Mouse (Mus musculus) ovary, postnatal 14 days (tissue): ENCODE data around the gene Nlrp6.
A peak's percentile ranks its signal among the peaks of the same experiment; 100 is the strongest.

ENCODE experiments used
- DNase-seq: peaks from one replicate; pipeline ENCODE4 v3.0.0; 2022; ENCODE audit warnings: low spot score

Nlrp6 gene

DNA sequence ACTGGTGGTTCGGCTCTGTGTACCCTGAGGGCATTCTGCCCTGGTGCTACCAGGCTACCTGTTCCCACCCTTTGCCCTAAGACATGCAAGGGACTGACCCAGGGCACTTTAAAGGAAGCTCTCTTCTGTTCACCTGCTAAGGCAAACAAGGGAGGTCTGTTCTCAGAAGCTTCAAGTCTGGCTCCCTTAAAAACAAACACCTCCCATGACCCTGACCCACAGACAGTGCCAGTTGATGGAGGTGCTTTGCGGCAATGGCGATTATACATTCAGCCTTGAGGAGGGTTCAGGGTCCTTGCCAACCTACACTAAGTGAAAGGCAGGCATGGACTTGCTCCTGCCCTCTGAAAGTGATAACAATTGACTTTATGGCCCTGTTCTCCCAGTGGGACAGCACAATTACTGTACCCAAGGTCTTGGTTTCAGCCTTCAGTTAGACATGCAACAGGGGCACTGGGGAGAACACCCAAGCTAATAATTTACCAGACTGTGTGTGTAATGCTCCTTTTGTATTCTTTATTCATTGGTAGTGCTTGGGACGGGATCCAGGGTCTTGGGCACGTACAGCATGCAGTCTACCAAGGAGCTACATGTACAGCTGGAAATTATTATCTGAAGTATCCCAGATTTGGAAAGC is 7.7 kb upstream of the Nlrp6 start:
- DNase-seq = no peak

GRCm38 (mm10) chr7:140914031-140914690 is 6.5 kb upstream of the Nlrp6 start:
- DNase-seq = no peak

DNA sequence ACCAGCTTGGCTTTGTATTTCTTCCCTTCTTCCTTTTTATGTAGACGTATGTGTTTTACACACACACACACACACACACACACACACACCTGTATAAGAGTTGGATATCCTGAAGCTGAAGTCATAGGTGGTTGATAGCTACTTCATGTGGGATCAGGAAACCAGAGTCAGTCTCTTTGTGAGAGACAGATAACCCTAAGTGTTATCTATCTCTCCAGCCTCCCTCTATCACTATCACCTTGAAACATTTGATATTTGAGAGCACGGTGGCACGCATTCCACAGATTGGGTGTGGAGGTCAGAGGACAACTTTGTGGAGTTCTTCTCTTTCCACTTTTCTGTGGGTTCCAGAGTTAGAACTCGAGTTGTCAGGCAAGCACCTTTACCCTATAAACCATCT is 791 bp upstream of the Nlrp6 start:
- DNase-seq = no peak

DNA sequence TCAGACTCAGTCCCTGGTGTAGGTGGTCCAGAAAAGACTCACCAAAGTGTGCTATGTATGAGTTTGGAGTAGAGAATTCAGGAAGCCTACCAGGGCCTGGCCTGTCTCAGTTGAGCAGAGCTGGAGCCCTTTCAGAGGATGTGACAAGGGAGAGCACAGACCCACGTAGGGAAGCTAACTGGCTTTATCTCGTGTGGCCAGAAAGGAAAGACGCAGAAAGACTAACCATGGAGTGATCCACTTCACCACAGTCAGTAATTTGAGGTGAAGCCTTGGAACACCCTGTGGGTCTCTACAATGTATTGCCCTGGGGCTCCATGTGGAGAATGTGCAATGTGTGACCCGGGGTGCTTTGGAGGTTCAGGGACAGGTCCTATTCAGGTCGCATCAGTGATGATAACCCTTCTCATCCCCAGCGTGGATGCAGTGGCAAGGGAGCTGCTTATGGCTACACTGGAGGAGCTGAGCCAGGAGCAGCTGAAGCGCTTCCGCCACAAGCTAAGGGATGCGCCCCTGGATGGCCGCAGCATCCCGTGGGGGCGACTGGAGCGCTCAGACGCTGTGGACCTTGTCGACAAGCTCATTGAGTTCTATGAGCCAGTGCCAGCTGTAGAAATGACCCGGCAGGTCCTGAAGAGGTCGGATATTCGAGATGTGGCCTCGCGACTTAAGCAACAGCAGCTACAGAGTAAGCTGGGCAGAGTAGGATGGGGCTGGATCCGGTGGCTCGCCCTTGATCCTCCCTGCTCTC is 698 bp downstream of the Nlrp6 start:
- no peak for DNase-seq

DNA sequence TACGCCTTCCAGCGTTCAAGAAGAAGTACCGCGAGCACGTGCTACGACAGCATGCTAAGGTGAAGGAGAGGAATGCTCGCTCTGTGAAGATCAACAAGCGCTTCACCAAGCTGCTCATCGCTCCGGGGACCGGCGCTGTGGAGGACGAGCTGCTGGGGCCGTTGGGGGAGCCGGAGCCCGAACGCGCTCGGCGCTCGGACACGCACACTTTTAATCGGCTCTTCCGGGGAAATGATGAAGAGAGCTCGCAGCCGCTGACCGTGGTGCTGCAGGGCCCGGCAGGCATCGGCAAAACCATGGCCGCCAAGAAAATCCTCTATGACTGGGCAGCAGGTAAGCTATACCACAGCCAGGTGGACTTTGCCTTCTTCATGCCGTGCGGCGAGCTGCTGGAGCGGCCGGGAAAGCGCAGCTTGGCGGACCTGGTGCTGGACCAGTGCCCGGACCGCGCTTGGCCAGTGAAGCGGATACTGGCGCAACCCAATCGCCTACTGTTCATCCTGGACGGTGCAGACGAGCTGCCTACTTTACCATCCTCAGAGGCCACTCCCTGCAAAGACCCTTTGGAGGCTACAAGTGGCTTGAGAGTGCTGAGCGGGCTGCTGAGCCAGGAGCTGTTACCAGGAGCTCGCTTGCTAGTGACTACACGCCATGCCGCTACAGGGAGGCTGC is 1.8 kb downstream of the Nlrp6 start:
- DNase-seq = no peak

DNA sequence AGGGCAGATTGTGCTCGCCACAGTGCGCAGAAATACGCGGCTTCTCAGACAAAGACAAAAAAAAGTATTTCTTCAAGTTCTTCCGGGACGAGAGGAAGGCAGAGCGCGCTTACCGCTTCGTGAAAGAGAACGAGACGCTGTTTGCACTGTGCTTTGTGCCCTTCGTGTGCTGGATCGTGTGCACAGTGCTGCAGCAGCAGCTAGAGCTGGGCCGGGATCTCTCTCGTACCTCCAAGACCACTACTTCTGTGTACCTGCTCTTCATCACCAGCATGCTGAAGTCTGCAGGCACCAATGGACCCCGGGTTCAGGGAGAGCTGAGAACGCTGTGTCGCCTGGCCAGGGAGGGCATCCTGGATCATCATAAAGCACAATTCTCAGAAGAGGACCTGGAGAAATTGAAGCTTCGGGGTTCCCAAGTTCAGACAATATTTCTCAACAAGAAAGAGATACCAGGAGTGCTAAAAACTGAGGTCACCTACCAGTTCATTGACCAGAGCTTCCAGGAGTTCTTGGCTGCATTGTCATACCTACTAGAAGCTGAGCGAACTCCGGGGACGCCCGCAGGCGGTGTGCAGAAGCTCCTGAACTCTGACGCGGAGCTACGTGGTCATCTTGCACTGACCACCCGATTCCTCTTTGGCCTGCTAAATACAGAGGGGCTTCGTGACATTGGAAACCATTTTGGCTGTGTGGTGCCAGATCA is 2.5 kb downstream of the Nlrp6 start:
- no peak for DNase-seq

DNA sequence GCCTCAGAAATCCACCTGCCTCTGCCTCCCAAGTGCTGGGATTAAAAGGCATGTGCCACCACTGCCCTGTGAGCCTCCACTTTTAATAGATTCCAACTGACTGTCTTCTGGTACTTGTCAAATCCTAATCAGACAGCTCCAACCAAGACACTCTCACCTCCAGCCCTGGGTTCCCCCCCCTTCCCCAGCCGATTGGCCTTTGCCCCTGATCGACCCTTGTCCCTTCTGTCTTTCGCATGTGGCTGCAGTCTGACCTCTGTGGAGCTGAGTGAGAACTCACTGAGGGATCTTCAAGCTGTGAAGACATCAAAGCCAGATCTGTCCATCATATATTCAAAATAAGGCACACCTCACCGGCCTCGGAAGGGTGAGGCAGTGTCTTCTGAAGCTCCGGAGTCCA is 6.5 kb downstream of the Nlrp6 start:
- no peak for DNase-seq

DNA sequence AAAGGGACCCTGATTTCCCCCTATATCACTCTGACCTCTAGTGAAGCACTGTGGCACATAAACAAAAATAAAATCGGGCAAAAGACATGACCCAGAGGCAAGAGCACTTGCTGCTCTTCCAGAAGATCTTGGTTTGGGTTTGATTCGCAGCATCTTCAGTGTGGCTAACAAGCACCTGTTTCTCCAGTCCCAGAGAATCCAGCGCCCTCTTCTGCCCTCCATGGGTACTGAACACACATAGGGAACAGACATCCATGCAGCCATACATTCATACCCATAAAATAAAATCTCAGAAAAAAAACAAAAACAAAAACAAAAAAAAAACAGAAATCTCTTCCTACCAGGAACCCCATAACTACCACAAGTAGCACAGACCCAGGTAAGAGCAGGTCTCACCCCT is 17.7 kb downstream of the Nlrp6 start:
- DNase-seq = no peak

DNA sequence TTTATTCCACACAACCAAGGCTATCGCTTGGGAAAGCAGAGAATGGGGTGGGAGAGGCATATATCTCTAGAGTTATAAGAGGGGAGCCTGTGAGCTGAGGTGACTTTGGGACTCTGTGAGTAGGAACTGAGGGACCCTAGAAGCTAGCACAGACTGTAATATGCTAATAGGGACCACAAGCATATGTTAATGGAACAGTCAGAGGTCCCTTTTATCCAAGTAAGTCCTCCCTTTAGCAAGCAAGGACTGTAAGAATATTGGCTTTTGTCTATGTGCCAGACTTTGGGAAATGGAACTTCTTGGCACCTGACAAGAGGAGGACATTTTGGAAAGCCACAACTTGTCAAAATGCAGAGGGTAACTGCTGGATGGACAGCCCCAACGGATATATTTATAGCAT is 18.2 kb downstream of the Nlrp6 start:
- DNase-seq = no peak

DNA sequence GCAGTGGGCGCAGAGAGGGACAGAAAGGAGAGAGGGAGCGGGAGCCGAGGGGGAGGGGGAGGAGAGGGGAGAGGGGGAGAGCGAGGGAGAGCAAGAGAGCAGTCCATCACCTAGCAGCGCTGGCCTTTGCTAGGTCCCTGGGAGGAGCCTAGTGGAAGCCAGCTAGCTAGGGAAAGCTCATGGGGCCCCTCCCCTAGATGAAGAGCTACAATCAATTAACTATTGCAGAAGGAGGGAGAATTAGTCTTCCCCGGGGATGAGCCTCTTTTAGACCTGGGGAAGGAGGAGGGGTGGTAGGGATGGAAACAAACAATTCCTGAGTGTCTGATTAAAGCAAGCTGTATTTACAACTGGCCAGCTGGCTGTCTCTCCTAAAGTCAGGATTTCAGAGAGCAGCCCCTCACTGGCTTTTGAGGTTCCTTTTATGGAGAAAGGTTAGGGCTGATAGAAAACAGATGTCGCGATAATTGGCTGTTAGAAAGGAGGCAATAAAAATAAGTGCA is 19.0 kb downstream of the Nlrp6 start:
- DNase-seq = no peak

DNA sequence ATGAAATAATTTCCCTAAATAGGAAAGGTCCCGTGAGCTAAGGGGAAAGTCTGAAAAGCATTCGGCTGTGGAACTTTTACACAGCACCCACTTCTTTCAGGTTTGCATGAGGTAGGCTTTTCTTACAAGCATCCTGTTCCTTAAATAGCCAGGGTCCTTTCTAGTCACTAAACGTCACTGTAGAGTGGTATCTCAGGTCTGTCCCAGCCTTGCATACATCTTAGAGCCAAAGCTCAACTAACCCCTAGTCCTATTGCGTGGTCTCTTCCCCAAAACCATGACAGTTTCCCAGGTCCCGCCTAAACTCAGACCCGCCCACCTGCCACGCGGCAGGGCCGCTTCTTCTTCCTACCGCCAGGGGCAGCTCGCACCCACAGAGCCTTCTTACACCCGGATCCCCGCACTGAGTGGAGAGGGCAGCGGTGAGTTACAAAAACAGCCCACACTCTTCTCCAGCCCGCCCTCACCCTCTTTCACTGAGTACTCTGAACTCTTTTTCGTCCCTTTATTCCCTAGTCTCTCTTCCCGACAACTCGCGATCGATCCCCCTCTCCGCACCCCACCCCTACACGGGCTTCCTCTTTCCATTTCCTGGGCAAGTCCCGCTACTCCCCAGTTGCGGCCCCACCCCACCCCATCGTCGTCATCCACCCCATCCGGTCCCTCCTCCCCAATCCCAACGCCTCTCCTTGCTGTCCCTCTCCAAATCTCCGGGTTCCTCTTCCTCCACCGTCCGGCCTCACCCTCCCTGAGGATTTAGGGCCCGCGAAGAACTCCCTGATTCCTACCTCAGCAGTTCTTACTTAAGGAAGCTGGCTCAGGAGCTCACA is 20.7 kb downstream of the Nlrp6 start, which contains the start of gene Pgghg:
Pgghg (plus strand) TSS at position 170 of the 830 bp plus-strand sequence.
- peak; percentile 73 for DNase-seq

GRCm38 (mm10) chr7:140942341-140942740 is 21.6 kb downstream of the Nlrp6 start:
- no peak for DNase-seq

- DNase-seq = no peak
Observed at GRCm38 (mm10) chr7:140942811-140943210, 22.1 kb downstream of the Nlrp6 start.

- no peak for DNase-seq
Observed at GRCm38 (mm10) chr7:140943356-140943755, 22.7 kb downstream of the Nlrp6 start.

GRCm38 (mm10) chr7:140944236-140944635 is 23.5 kb downstream of the Nlrp6 start:
- DNase-seq = no peak

- no peak for DNase-seq
Observed at GRCm38 (mm10) chr7:140945247-140945646, 24.5 kb downstream of the Nlrp6 start.

GRCm38 (mm10) chr7:140946311-140946710 is 25.6 kb downstream of the Nlrp6 start:
- no peak for DNase-seq

DNA sequence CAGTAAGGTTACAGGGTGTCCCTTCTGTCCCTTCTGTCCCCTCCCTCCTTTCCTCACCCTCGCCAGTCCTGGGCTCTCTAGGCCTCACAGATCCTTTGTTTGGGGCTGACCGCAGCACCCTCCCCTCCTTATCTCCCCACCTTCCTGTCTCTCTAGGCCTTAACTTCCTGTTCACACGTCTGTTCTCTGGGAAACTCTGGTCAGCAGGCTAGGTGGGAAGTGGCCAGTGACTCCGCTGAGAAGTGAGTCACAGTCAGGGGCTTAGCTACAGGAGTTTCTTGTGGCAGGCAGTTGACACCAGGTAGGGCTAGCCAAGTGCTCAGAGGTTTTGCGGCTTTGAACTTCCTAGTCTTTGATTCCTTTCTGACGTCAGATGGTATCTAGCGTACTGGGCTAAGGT is 26.3 kb downstream of the Nlrp6 start:
- DNase-seq = no peak

DNA sequence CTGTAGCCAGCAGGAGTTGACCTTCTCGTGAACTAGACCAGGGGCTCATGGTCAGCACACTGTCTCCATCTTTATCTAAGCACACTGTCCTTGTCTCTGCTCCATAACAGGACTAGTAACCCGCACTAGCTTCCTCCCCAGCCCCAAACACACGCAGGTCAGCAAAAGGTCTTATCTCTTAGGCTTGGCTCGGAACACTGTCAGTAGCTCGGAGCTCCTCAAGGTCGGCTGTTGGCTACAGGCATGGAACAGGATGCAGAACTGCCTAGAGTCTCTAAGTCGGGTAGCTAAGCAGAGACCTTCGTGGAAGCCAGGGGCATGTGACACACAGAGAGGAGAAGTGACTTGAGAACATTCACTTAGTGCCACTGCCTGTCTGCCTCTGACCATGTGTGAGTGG is 27.5 kb downstream of the Nlrp6 start:
- DNase-seq = no peak

- DNase-seq = no peak
Observed at GRCm38 (mm10) chr7:140949255-140949654, 28.6 kb downstream of the Nlrp6 start.
